Mouse (Mus musculus) forebrain, postnatal 0 days (tissue): ENCODE measurements around the gene Trp53i11. TPM values are rescaled to one million over a fixed set of nuclear protein-coding genes. Genes with fewer than 3 reads are reported as not detected.

ENCODE experiments used
- ATAC-seq: fragments of 200-750 bp; cut with Nextera tagmentation; 2 replicates; pipeline ENCODE4 v1.8.0; 2017; ENCODE audit warnings: mild to moderate bottlenecking, moderate library complexity
- DNase-seq: peaks from one replicate; pipeline ENCODE4 v3.0.0-alpha.2; 2015
- H3K27ac ChIP-seq: fragments of 300-500 bp; sonication (generic); 2 replicates; pipeline ENCODE4 v1.5.1; 2014; ENCODE audit warnings: low read depth, mild to moderate bottlenecking, antibody characterized with exemption, low read length, moderate library complexity, mixed read lengths
- H3K27me3 ChIP-seq: fragments of 300-500 bp; sonication (generic); 2 replicates; pipeline ENCODE4 v1.6.1; 2014; ENCODE audit warnings: mild to moderate bottlenecking, low read length, mixed read lengths; ENCODE audit not compliant: insufficient read depth
- H3K36me3 ChIP-seq: fragments of 300-500 bp; sonication (generic); 2 replicates; pipeline ENCODE4 v1.6.1; 2014; ENCODE audit warnings: mild to moderate bottlenecking, moderate library complexity; ENCODE audit not compliant: insufficient read depth
- H3K4me1 ChIP-seq: fragments of 300-500 bp; sonication (generic); 2 replicates; pipeline ENCODE4 v1.6.1; 2014; ENCODE audit warnings: antibody characterized with exemption; ENCODE audit not compliant: insufficient read depth
- H3K4me2 ChIP-seq: fragments of 300-500 bp; sonication (generic); 2 replicates; pipeline ENCODE4 v1.6.1; 2014; ENCODE audit warnings: low read depth, mild to moderate bottlenecking, moderate library complexity
- H3K4me3 ChIP-seq: fragments of 300-500 bp; sonication (generic); 2 replicates; pipeline ENCODE4 v1.5.1; 2014; ENCODE audit warnings: low read depth, low read length, mixed read lengths
- H3K9ac ChIP-seq: fragments of 300-500 bp; sonication (generic); 2 replicates; pipeline ENCODE4 v1.6.1; 2014; ENCODE audit warnings: mild to moderate bottlenecking
- H3K9me3 ChIP-seq: fragments of 300-500 bp; sonication (generic); 2 replicates; pipeline ENCODE4 v1.6.1; 2016; ENCODE audit warnings: low read length
- CTCF ChIP-seq: sonication (generic); IDR thresholded peaks from 2 replicates; pipeline ENCODE4 v1.5.1; 2016; ENCODE audit warnings: antibody characterized with exemption, control low read depth, low read depth
- WGBS: fragments of 180-500 bp; shearing (Covaris S2); extraction: QIAGEN DNeasy Blood & Tissue Kit; methylation state at CpG from one replicate; pipeline ENCODE4 v1.1.7; 2014; 5-methylcytosine and 5-hydroxymethylcytosine counted together
- polyA plus RNA-seq: library from polyadenylated mRNA; unstranded; fragments of >200 nt; fragmentation: Nextera tagmentation; extraction: Ambion mirVana; gene quantifications from 2 replicates; pipeline ENCODE4 v1.2.1, GENCODE M21; 2015
- total RNA-seq: library from RNA; depleted of rRNA; stranded (reverse); fragments of >200 nt; gene quantifications from 2 replicates; pipeline ENCODE4 v1.2.3, GENCODE M21; 2014

Gene Trp53i11
- total and polyA plus RNA-seq, 2 experiments from 2014 or later: 95.2 to 132 TPM

DNA sequence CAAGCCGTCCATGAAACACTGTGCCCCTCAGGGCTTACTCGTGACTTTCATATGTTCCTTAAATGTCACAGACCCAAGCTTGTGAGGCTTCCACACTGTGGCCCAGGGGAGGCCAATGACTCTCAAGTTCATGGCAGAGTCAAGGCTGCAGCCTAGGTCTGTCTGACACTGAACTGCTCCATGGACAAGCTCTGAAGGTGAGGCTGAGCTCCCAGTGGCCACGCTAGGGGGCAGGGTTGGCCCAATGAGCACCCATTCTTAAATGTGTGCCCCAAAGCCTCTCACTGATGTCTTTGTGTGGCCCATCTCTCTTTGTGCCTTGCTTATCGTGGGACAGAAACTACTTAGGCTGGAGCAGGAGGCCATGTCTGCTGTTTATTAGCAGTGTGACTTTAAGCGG is 33.1 kb downstream of the Trp53i11 start:
- Histone ChIP-seq H3K4me1 (0 out of 2 replicates have a peak, but pooled peaks cover 4% of the 10 kb centered on the region), H3K36me3 (no peaks in the 10 kb centered on the region; the same call in 1 of the 2 replicates), H3K27me3 (no peaks in the 10 kb centered on the region), H3K27ac (no peak overlapping the region), H3K9me3 (no peaks in the 10 kb centered on the region), H3K4me2 (no peak overlapping the region), H3K4me3 (no peak overlapping the region), H3K9ac (no peak overlapping the region)
- DNase-seq (no peak), ATAC-seq (no peak)
- 58% methylated on average over 5 of the region's 5 CpGs for WGBS
- peak; percentile 41; the same call in 1 of the 2 replicates for TF ChIP-seq CTCF

DNA sequence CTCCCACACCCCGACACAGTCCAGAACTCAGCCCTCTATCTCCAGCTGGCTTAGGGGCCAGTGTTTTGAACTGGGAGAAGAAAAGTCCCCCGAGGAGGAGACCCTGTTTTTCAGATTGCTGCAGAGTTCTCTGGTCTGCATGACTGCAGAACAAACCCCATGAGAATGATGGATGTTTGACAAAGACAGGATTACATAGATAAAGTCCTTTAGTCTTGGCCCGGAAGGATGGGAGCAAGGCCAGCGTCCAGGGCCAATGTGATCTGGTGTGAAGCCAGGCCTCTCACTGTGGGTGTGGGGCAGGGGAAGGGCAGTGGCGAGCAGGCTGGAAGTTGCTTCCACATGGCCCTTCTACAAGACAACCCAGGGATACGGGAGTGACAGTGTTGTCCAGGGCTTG is 36.1 kb downstream of the Trp53i11 start:
- no peak overlapping the region for H3K9ac ChIP-seq
- no peak for ATAC-seq
- no peaks in the 10 kb centered on the region for H3K36me3 ChIP-seq
- peaks cover 11% of the 10 kb centered on the region for H3K4me1 ChIP-seq
- no peak overlapping the region for H3K4me3 ChIP-seq
- no peaks in the 10 kb centered on the region for H3K27me3 ChIP-seq
- TF ChIP-seq CTCF: no peak
- no peak overlapping the region for H3K27ac ChIP-seq
- 60% methylated on average over 6 of the region's 6 CpGs for WGBS
- no peak for DNase-seq
- no peak overlapping the region for H3K4me2 ChIP-seq
- no peaks in the 10 kb centered on the region for H3K9me3 ChIP-seq

DNA sequence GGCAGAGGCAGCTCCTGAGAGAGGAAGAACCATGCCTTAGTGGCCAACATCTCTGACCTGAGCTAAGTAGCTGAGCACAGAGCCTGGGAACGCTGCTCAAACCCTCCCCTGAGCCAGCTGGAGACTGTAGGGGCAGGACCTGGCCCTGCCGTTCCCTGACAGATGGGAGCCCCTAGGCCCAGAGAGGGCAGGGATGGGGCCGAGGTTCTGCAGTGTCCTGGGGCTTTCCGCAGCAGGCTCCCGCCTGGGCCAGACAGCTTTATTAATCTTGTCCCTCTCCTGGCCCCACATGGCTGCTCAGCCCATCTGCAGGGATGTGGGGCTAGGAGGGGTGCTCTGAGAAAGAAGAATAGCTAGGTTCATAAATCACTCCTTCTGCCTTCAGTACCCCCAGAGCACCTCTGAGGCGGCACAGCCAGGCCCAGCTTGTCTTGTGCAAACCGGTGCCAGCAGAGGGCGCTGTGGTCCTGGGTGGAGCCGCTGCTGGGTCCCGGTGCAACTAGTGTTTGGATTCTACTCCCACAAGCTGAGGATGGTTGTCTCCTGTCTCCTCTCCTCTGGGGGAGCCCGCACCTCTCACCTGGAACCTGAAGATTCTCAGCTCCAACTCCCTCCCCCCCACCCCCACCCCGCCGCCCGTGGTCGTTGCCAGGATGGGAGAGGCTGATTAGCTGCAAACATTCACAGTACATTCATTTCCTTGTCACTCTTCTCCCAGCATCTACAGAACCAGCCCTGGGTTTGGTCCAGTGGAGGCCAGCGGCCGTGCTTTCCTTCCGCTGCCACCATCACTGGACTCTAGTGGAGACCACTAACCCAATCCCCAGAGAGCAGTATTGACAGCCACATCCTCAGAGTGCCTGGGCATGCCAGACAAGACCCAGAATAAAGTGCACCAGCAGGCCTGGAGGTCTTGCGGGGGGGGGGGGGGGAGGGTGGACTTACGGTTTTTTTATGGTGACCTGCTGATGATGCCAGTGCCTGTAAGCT is 39.6 kb downstream of the Trp53i11 start:
- TF ChIP-seq CTCF: peak; percentile 94
- Histone ChIP-seq H3K4me2 (peak overlapping the region; percentile 8; the same call in 1 of the 2 replicates), H3K9me3 (no peaks in the 10 kb centered on the region), H3K4me1 (peaks cover 16% of the 10 kb centered on the region), H3K36me3 (no peaks in the 10 kb centered on the region), H3K27me3 (no peaks in the 10 kb centered on the region), H3K27ac (peak overlapping the region; percentile 67; the same call in 1 of the 2 replicates), H3K9ac (peak overlapping the region; percentile 23; the same call in 1 of the 2 replicates), H3K4me3 (no peak overlapping the region)
- WGBS: 9% methylated on average over 20 of the region's 20 CpGs
- ATAC-seq (peak; percentile 76), DNase-seq (peak; percentile 92)

DNA sequence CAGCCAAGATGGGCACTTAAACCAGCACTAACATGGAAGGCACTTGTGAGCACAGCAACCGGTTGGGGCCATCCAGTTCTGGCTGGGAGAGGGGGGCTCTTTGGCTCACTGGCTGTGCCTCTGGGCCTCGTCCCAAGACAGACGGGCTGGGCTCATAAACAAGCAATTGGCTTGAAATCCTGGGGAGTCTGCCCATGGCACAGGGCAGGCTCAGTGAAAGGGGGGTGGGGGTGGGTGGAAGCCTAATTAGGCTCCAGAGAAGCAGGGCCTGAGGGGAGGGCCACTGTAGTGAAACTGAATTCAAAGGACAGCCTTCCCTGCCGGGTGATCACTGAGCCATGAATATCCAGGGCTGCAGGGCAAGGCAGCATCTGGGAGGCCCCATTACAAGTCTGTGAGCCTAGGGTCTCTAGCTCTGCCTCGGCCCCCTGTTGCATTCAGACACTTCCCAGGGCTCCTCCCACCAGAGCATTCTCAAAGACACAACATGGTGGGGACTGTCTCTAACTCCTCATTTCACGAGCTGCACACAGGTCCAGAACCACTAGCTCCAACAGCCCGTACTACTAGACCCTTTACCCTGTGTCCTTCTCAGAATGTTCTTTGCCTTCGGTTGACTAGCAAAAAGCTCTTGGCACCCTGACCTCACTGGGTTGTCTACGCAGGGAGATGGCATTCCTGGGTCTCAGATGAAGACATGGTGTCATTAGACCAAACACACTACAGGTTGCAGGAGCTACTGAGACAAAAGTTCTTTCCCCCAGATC is 40.5 kb downstream of the Trp53i11 start:
- H3K9ac ChIP-seq: no peak overlapping the region
- no peak for TF ChIP-seq CTCF
- H3K4me3 ChIP-seq: no peak overlapping the region
- H3K36me3 ChIP-seq: no peaks in the 10 kb centered on the region
- H3K27ac ChIP-seq: peak overlapping the region; percentile 67
- DNase-seq (peak; percentile 86), ATAC-seq (peak; percentile 91)
- H3K27me3 ChIP-seq: no peaks in the 10 kb centered on the region
- 18% methylated on average over 9 of the region's 9 CpGs for WGBS
- no peaks in the 10 kb centered on the region for H3K9me3 ChIP-seq
- peak overlapping the region; percentile 8; the same call in 1 of the 2 replicates for H3K4me2 ChIP-seq
- peaks cover 16% of the 10 kb centered on the region for H3K4me1 ChIP-seq

DNA sequence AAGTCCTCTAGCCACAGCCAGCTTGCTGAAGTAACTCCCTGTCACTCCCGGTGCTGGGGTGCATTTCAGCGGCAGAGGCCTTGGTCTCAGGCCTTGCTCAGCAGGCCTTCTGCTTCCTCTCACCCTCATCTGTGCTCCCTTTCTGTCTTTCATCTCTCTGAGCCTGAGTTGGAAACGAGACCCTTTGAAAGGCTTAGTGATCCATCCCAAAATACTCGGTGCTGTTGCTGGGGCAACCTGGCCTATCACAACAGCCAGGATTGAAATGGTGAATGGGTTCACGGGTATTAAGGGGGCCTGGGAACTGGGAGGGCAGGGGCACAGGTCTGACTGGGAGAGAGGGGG is 41.1 kb downstream of the Trp53i11 start:
- Histone ChIP-seq H3K27me3 (no peaks in the 10 kb centered on the region), H3K4me3 (no peak overlapping the region), H3K9ac (no peak overlapping the region), H3K4me2 (no peak overlapping the region), H3K4me1 (peaks cover 16% of the 10 kb centered on the region), H3K9me3 (no peaks in the 10 kb centered on the region), H3K36me3 (no peaks in the 10 kb centered on the region), H3K27ac (peak overlapping the region; percentile 64)
- no peak for TF ChIP-seq CTCF
- 4% methylated on average over 5 of the region's 5 CpGs for WGBS
- DNase-seq: peak; percentile 52
- ATAC-seq: peak; percentile 36

DNA sequence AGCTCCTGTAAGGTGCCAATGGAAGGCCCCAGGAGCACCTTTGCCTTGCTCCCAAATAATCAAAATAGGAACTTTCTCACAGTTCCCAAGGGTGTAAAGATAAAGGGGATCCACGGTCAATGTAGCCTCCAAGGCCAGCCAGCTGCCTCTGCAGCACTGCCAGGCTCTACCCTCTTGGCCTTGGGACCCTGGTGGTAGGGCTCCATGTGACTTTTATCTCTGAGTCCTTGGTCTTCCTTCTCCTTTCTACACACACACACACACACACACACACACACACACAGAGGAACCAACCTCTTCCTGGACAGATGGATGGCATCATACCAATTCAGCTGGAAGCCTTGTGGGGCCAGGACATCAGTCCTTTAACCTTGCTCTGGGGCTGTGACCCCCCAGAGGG is 44.8 kb downstream of the Trp53i11 start:
- Histone ChIP-seq H3K9ac (no peak overlapping the region), H3K36me3 (no peaks in the 10 kb centered on the region), H3K27ac (no peak overlapping the region), H3K4me2 (no peak overlapping the region), H3K27me3 (no peaks in the 10 kb centered on the region), H3K4me1 (peaks cover 13% of the 10 kb centered on the region), H3K9me3 (no peaks in the 10 kb centered on the region), H3K4me3 (no peak overlapping the region)
- WGBS: 69% methylated on average over 1 of the region's 1 CpGs
- ATAC-seq (no peak), DNase-seq (no peak)
- TF ChIP-seq CTCF: no peak
